Mouse (Mus musculus): ENCODE results near the gene Rae1.

- TF ChIP-seq CTCF (conservative IDR thresholded peaks at IDR 0.05; ENCODE audit: low read length): peak; percentile 47
- TF ChIP-seq POU5F1 (IDR thresholded peaks at IDR 0.05; ENCODE audit: borderline replicate concordance, low read length): no peak
- no peak for TF ChIP-seq NANOG (IDR thresholded peaks at IDR 0.05; ENCODE audit: borderline replicate concordance, low read length)
These were observed 47.9 kb upstream of the Rae1 start for GRCm38 (mm10) chr2:172951976-172952375.
